Mouse (Mus musculus): ENCODE data around the gene Baiap2.

DNA sequence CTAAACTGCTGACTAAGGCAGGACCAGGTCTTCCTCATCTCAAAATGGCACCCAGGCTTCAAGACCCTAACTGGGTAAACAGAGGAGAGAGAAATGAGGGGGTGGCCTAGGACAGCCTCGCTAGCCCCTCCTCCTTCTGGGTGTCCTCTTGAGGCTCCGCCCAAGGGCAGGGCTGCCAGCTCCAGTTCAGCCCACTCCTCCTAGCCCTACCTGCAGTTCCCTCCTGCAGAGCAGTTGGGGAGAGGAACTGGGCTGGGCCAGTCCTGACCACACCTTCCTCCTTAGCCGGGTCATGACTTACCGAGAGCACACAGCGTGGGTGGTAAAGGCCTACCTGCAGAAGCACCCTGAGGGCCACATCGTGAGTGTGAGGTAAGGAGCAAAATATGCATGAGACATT lies 47.9 kb upstream of the Baiap2 start:
- TF ChIP-seq POLR2A (IDR thresholded peaks at IDR 0.05; ENCODE audit: insufficient read depth, low read depth, low read length) (no peak), CTCF (IDR thresholded peaks at IDR 0.05; ENCODE audit: insufficient read depth, low read depth, low read length) (no peak)

Measured in olfactory bulb, adult 2 months (tissue).